Mouse (Mus musculus): ENCODE data around the gene Pole4. TPM values are rescaled to one million over a fixed set of nuclear protein-coding genes. Genes with fewer than 3 reads are reported as not detected.

The Pole4 gene
- total RNA-seq (2021), result 10 to 100 TPM; 31.4 to 31.7 TPM

DNA sequence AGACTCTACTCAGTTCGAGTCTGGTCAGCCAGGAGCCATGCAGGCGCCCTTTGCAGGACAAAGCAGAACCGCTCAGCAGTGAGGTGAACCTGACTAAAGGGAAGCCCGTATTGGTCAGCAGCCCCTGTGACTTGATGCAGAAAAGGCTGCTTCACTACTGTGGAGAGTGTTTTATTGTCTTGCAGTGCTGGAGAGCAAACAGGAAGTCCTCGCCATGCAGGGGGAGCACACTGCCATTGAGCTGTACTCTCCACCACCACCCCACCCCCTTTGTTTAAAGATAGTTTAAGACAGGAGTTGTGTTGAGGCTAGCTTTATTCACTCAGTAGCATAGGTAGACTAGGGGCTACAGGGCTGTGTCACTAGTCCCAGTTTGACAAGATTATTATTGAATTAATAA is at the start of gene Pole4:
Gene Pole4, minus strand, starts transcription at position 145 of the 400 bp plus-strand sequence.
- no peak for DNase-seq (ENCODE audit: low spot score in 2 of 2)
- intact Hi-C loops (cut with DNase I), result loop anchor here (5.0 to 10.0 kb wide), 2 partner anchors 410 to 738 kb away; partner anchors contain the start of gene Mrpl19

DNA sequence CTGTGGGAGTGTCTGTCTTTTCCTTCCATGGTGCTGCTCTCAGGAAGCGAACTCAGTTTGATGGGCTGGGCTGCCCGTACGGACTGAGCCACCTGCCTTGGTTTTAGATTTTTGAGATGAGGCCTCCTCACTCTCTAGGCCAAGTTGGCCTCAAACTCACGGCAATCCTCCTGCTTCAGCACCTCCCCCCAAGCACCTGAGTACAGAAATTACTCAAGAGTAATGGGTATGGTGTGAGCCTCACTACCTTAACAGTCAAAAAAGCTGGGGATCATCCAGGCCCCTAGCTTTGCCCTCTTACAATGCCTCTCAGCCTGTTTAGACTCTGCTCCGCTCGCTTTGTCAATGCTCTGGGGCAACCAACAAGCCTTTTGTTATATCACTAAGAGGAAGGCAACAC is 49.6 kb upstream of the Pole4 start:
- DNase-seq (ENCODE audit: low spot score in 2 of 2), result no peak
- intact Hi-C loops (cut with DNase I), result no loop called here

DNA sequence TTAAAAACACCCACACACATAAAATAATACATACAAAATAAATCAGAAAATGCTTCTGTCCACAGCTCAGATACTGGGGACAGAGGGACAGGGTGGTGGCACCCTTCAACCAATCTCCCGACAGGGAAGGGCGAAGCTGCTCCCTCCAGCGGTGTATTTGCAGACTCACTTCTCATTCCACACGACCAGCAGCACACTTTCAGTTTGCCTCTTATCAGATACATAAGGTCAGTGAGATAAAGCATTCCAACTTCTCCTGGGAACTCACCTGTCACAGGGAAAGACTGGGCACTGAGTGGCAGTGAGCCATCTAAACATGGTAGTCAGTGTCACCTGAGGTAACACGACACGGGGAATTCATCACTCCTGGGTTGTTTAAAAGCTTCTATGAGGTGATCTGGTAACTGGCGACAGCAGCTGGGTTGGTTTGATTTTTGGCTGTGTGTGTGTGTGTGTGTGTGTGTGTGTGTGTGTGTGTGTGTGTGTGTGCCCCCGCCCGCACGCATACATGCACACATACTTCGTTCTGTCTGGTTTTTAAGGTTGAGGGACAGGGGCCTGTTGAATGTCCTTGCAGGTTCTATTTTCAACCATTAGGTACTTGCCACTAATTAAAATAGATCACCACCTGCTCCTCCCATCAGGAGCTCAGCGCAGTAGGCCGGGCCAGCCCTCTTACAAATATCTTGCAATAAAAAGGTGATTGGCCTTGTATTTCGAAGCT is 48.6 kb upstream of the Pole4 start:
- DNase-seq (ENCODE audit: low spot score in 2 of 2), result no peak

DNA sequence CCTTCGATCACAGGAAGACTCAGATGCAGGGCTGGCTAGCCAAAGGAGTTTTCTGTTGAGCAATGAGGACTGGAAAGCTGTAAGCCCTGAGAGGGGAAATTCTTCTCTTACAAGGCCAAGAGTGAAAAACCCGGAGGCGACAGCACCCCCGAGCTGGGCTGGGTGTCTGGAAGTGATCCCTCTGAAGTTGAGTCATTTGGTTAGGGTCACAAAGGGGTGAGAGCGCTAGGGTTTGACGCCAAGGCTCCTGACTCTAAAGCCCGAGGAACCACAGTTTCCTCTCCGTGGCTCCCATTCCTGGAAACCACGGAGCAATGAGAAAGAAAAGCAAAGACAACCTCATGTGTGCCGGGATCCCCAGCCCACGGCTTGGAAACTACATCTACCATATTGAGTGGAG is 47.9 kb upstream of the Pole4 start:
- intact Hi-C loops (cut with DNase I), result no loop called here
- DNase-seq (ENCODE audit: low spot score in 2 of 2), result no peak

More for the DNA sequence above, 48.6 kb upstream of the Pole4 start:
- intact Hi-C loops (cut with DNase I), result no loop called here

DNA sequence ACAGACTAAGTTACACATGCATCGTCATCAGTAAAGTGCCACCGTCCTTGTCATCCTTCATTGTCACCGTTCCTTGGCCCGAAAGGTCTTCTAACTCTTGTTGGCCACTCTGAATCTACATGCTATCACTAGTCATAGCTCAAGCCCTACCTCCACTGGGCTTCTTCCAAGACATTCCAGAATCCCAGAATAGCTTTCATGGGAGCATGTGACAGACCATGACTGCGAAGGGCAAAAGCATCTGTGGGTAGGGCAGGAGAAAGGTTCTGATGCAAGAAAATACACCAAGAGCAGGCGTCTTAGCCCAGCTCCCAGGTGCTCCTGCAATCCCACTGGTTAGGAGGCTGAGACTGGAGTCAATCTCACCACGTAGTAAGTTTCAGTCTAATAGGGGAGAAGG is 46.6 kb upstream of the Pole4 start:
- intact Hi-C loops (cut with DNase I), result no loop called here
- DNase-seq (ENCODE audit: low spot score in 2 of 2), result no peak

DNA sequence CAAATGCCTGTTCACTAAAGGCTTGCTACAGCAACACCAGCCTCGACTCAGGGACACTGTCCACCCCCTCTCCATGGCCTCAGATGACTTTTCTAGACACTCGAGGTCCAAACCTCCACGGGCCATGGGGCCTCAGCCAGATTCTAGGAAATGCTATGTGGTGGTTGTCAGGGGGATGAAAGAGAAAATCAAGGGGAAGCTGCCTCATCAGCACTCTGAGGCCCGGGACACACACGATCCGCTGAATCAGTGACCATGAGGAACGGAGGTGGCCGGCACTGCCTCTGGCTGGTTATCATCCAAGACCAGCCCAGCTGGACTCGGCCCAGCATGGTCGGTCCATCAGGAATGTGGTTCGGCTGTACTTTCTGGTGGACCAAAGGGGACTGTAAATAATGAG is 45.9 kb upstream of the Pole4 start:
- DNase-seq (ENCODE audit: low spot score in 2 of 2), result no peak
- intact Hi-C loops (cut with DNase I), result no loop called here

DNA sequence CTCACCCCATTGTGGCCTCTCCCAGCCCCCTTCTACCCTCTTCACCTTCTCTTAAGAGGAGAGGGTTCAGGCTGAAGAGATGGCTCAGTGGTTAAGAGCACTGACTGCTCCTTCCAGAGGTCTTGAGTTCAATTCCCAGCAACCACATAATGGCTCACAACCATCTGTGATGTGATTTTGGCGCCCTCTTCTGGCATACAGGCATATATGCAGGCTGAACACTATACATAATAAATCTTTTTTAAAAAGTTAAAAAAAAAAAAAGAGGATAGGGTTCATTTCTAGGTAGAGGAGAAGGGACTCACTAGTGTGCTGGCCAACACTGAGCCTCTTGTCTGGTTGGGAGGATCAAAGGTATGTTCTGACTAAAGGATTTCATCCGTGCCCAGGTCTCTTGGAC is 44.9 kb upstream of the Pole4 start:
- intact Hi-C loops (cut with DNase I), result no loop called here
- DNase-seq (ENCODE audit: low spot score in 2 of 2), result no peak

DNA sequence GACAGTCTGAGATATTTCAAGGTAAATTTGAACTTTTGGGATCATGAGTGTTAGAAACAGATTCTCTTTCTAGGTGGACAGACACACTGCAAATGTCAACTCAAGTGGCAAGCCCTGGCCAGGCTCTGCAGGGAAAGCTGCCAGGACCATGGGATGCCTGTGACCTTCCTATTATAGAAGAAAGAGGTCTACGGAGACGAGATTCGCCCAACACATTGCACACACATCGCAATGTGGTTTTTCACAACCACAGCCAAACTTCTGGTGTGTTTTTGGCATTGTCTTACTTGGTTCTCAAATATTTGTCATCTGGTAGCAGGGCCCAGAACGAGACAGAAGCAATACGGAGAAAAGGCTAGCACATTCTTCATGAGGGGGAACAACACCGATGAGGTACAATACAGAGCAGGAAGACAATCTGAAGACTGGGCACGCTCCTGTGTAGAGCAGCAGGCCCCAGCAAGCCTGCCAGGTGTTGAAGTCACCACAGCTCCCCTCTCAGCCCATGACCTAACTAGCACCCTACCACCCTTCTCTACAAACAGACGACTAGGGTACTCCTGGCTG is 43.0 kb upstream of the Pole4 start:
- DNase-seq (ENCODE audit: low spot score in 2 of 2), result no peak
- intact Hi-C loops (cut with DNase I), result no loop called here

DNA sequence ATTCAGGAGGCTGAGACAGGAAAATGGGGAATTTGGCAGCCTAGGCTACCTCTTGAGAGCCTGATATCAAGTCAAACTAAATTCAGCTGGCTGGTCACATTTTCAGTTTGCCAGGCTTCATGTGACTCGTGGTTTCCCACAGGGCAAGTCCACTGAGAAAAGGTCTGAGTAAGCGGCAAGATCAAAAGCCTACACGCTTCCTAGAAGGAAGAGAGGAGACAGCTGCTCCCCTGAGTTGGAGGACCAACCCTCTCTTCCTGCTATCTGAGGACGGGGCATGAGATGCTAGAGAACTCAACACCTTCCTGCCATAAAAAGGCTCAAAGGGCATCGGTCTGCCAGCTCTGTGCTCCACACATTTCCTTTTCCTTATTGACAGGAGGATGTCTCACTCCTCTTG is 41.9 kb upstream of the Pole4 start:
- intact Hi-C loops (cut with DNase I), result no loop called here
- no peak for DNase-seq (ENCODE audit: low spot score in 2 of 2)

DNA sequence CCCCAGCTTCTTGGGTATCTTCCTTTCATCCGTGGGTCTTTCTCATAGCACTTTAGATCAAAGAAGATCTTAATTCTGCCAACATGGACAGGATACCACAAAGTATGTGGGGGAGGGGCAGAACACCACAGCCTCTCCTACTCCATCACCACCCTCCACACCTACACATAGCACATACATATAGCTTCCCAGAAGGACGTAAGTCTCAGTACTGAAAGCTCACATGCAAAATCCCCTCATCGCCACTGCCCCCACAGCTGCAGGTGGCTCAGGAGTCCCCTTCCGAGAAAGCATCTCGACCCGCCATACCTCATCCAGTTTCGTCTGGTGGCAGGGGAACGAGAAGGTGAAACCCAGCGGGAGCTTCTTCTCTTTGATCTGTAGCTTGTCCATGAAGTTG is 39.4 kb upstream of the Pole4 start:
- intact Hi-C loops (cut with DNase I), result no loop called here
- no peak for DNase-seq (ENCODE audit: low spot score in 2 of 2)

DNA sequence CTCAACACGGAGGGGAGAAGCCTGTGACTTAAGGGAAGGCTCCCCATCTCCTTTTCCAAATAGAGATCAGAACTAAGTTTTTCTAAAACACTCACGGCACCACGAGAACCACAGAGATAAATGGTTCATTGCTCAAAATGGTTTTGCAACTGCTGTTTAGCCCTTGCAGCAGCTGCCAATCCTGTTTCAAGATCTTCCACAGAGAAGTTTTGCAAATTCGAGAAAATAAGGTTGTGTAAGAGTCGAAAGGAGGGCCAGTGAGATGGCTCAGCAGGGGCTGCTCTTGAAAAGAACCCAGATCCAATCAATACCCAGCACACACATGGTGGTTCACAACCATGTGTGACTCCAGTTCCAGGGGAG is 36.3 kb upstream of the Pole4 start:
- intact Hi-C loops (cut with DNase I), result no loop called here
- no peak for DNase-seq (ENCODE audit: low spot score in 2 of 2)

DNA sequence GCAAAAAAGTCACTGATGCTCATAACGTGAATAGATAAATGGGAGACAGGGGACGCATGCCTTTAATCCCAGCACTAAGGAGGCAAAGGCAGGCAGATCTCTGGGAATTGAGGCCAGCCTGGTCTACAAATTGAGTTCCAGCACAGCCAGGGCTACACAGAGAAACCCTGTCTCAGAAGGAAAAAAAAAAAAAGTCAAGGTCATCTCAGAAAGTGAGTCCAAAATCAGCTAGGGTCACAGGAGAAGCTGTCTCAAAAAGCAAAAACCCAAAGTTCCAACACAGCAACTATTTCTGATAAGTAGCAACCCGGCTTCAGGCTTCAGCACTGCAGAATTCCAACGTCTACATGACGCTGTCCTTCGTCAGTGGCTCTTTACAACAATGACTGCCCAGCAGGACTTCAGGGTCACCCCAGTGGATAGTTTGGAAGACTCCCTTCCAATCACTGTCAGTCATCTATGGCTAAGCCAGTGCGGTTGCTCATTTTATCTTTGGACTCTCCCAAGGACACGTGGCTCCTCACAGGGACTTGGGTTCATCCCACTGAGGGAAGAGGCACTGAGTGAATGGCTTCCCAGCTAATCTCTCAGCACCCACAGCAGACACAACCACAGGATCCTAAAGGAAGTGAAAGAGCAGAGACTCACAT is 35.8 kb upstream of the Pole4 start:
- intact Hi-C loops (cut with DNase I), result loop anchor here (1.0 kb wide), 2 partner anchors 140 to 230 kb away; no protein-coding TSS in a partner anchor

DNA sequence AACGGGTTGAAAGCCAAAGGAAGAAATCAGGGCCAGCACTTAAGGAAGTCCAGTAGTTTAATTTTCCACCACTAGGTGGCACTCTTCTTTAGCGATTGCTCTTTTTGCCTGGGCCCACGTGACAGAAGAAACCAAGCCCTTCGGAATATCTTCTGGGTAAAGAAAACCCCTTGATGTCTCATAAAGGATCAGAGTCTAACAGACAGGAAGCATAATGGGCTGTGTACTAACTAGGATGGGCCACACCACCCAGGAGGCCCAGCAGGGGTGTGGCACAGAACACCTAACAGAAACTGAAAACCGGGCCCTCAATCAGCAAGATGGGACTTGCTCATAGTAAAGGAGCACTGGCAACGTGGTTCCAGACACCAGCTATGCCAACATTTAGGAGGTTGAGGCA is 35.1 kb upstream of the Pole4 start:
- DNase-seq (ENCODE audit: low spot score in 2 of 2), result peak; percentile 74 to 78
- intact Hi-C loops (cut with DNase I), result loop anchor here (1.0 kb wide), 2 partner anchors 141 to 231 kb away; no protein-coding TSS in a partner anchor

More for the DNA sequence above, 35.8 kb upstream of the Pole4 start:
- no peak for DNase-seq (ENCODE audit: low spot score in 2 of 2)

DNA sequence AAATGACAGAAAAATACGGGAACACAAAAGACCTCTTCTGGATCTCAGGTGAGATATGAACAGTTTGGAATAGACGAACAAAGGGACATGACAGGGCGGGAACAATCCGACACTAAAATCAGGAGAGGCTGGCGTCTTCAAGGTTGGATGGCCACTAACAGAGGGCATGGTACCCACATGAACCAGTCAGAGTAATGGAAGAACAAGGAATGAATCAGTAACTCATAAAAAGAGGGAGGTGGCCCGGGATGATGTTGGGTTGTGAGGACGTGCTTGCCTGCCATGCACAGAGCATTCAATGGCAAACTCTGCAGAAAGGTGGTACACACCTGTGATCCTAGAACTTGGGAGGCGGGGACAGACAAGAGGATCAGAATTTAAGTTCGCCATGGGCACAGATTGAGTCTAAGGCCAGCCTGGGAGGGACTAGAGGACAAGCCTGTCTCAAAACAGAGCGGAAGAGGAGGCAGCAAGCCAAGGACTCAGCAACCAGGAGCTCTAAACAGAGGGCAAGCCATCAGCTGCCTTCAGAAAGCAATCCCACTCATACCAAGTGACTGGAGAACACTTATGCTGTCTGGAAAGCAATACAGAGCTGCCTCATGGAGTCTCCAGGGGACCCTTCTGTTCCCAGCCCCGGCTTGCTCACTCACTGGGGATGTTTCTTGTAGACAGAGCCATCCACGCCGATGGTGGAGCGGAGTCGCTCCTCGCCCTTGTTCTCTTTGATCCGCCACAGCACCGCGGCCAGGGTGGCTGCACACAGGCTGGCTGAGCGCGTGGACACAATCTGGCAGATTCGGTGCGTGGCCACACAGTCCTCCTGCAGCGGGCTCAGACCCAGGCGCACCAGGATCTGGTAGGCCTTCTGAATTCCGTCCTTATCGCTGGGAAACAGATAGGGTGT is 32.7 kb upstream of the Pole4 start:
- intact Hi-C loops (cut with DNase I), result no loop called here
- DNase-seq (ENCODE audit: low spot score in 2 of 2), result no peak

DNA sequence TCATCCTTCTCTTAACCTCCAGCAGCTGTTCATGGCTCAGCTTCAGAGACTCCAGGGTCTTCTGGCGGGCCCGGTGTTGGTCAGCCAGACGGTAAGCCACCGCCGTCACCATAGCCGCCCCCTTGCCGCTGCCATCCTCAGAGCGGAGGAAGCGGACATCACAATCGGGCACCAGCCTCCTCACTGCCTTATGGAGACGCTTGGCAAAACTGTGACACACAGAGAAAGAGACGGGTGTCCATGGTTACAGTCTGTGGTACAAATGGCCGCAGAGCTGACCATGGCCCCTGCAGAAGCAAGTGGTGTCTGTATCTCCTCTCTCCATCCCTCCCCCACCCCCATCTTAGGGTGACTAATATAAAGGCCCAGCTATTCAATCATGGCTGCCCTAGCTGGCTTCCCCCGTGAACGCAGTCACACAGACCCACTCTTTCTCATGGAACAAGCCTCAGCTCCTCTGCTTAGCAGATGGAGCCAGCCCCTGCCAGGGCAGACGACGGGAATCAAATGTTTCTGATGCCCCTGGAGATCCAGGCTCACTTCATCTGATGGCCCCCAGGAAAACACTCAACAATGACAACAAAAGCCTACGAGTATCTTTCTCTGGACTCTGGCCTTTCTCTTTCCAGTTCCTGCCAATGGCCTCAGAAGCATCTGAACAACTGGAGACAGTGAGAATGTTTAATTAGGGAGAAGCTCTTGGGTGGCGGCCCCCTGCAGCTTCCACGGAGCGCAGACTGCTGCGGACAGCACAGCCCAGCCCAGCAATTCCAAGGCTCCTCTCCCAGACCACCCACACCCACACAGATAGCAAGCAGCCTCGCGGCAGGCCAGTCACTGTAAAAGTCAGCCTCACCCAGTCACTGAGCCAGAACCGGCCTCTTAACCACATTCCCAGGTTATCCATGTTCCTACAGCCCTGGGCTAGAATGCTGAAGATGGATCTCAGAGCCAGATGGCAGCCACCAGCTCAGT is 31.7 kb upstream of the Pole4 start:
- peak; percentile 19 to 28 for DNase-seq (ENCODE audit: low spot score in 2 of 2)
- intact Hi-C loops (cut with DNase I), result no loop called here

DNA sequence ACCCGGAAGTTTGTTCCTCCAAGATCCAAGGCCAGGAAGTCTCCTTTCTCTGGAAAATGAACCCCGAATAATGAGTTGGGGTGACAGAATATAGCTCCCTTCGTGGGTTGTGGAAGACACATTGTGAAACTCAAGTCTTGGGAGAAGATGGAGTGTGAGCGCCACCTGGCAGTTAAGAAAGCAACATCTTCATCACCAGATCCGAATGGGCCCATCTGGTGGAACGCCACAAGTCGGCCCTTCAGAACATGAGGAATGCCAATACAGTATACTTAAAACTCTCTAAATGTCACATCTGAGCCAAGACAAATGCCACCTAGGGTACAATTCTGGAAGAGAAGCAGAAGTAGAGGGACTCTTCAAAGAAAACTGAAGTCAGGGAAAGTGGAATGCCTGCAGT is 30.2 kb upstream of the Pole4 start:
- intact Hi-C loops (cut with DNase I), result no loop called here
- peak; percentile 10 to 21 for DNase-seq (ENCODE audit: low spot score in 2 of 2)

DNA sequence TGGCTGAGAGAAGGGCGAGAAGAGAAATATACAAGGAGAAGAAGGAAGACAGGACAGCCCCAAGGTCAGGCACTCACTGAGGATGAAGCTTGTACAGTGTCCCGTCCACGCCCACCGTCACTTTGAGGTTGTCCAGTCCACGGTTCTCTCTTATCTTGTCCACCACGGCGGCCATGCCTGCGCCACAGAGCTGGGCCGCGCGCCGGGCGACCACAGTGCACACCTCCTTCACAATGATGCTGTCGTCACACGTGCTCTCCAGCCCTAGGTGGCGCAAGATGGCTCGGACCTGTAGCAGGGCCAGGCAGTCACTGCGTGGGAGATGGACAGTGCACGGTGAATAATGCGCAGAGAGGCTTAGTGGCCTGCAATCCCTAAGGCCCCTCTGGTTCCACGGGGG is 23.5 kb upstream of the Pole4 start:
- no peak for DNase-seq (ENCODE audit: low spot score in 2 of 2)
- intact Hi-C loops (cut with DNase I), result no loop called here

DNA sequence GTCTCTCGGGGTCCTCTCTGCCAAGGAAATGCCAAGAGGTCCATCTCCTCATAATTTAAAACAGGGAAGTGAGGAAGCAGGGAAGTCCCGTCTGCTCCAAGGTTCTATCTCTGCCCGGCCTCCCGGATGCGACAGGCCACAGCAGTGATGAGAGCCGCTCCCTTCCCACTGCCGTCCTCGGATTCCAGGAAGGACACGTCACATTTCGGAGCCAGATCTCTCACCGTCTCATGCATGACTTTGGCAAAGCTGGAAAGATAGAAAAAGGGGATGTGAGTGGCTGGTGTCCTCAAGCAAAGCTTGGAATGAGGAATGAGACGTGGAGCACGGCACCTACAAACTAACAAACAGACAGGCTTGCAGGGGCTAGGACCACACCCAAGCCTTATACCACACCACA is 22.0 kb upstream of the Pole4 start:
- DNase-seq (ENCODE audit: low spot score in 2 of 2), result no peak
- intact Hi-C loops (cut with DNase I), result no loop called here

DNA sequence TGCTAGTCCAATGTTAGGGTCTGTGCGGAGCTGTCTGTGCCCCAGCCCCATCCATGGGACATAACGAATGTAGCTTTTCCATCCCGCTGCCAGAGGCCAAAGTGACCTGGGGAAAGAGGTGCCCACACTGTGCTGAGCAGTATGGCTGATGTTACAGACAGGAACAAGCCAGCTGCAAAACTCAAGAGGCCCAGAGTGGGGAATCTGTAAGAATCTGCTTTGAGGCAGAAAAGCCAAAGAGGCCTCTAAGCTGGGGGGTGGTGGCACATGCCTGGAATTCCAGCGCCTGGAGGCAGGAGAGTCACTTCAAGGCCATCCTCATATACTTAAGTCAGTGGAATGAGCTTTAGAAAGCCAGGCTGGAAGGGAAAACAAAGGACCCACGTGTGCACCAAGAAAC is 18.2 kb upstream of the Pole4 start:
- DNase-seq (ENCODE audit: low spot score in 2 of 2), result no peak
- intact Hi-C loops (cut with DNase I), result no loop called here
